Mouse (Mus musculus) brain, embryonic 14.5 days (tissue): ENCODE data around the gene Map2k2. TPM values are rescaled to one million over a fixed set of nuclear protein-coding genes. Genes with fewer than 3 reads are reported as not detected.

Source experiments
- DNase-seq: peaks from one replicate; pipeline ENCODE4 v3.0.0-alpha.2; 2011; ENCODE audit warnings: low read depth
- CTCF ChIP-seq: fragments of 200-500 bp; IDR thresholded peaks from 2 replicates; pipeline ENCODE4 v1.5.1; 2012; ENCODE audit warnings: inconsistent platforms, mild to moderate bottlenecking, moderate library complexity, borderline replicate concordance; ENCODE audit not compliant: insufficient read depth, insufficient read length; ENCODE audit errors: extremely low read depth
- POLR2A ChIP-seq: fragments of 200-500 bp; IDR thresholded peaks from 2 replicates; pipeline ENCODE4 v1.6.1; 2012; ENCODE audit warnings: mild to moderate bottlenecking, inconsistent platforms, borderline replicate concordance; ENCODE audit not compliant: poor library complexity, insufficient read depth, insufficient read length, severe bottlenecking; ENCODE audit errors: extremely low read depth
- polyA plus RNA-seq: library from polyadenylated mRNA; depleted of rRNA; stranded (reverse); fragments of >200 nt; gene quantifications from 2 replicates; pipeline ENCODE4 v1.2.3, GENCODE M21; 2012

Map2k2 gene
- polyA plus RNA-seq, 1 experiment: 214 TPM

DNA sequence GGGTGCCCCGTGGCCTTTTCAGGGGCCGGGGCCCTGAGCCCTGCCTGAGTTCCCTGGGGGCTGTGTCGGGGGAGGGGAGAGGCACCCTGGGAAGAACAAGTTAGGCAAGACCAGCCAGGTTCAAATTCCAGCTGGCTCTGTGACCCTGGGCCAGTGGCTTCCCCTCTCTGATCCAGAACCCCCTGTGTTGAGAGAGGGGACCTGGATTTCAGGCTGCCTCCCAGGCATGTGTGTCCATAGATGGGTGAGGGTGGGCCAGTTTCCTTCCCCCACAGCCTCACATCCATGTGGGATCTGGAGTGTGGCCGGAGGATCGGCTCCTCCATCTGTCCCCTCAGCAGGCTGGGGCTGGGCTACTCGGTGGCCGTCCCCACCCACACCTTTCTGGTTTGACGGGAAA lies 34.3 kb downstream of the Map2k2 start:
- DNase-seq: no peak
- TF ChIP-seq POLR2A: no peak
- no peak for TF ChIP-seq CTCF

DNA sequence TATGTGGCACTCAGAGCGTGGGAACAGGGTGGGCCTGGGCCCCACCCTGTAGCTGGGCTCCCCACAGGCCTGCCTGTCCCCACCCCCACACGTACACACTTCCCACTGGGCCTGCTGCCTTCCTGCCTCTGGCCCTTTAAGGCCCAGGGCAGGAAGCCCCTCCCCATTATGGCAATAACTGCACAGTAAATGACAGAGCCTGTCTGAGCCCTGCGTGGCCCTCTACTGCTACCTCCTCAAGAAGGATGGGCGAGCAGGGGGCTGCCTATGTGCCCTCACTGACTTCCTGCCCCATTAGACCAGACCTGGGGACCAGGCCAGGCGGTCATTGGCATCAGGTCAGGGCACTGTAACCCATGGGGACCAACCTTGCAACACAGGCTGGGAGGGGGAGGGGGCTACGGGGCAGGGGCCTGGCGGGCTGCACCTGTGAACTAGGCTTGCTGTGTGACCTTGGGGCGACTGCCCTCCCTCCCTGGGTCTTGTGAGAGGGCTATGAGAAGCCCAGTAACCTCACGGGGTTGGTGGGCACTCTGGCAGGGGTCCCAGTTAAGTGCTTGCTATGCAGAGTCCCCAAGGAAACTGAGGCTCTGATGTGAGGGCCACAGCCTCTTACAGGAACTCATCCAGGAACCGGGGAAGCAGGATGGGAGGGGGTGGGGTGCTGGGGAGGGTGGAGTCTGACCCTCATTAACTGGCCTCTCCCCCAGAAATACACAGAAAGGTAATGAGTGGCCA lies 35.2 kb downstream of the Map2k2 start:
- no peak for TF ChIP-seq CTCF
- TF ChIP-seq POLR2A: no peak
- no peak for DNase-seq

DNA sequence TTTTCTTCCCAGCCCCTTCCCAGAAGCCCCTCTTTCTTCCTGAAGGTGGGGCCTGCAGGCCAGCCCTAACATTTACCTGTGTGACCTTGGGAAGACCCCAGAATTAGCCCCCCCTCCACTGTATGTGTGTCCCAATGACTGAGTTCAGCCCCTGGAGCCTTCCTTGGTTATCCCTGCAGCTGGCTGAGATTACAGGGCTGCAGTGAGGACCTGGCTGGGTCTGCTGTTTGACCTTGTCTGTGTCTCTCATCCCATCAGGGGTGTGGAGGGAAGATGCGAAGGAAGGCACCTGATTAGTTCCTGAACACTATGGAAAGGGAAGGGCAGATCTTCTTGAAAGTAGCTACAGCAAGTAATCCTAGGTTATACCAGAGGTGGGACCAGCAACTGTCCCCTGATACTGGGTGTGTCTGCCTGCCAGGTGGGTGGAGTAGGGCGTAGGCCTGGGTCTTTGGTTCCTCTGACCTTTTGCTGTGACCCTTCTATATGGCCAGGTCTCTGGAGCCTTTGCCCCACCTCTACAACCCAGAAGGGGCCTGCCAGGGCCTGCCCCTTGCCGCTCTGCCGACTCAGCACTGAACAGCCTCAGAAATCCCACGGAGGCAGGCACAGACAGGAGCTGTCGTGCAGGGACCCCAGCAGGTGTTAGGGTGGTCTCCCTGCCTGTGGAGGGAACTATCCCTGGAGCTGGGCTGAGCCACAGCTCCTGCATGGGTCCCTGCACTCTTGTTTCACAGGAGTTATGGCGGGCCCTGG lies 35.9 kb downstream of the Map2k2 start:
- DNase-seq: no peak
- TF ChIP-seq CTCF (no peak), POLR2A (no peak)

DNA sequence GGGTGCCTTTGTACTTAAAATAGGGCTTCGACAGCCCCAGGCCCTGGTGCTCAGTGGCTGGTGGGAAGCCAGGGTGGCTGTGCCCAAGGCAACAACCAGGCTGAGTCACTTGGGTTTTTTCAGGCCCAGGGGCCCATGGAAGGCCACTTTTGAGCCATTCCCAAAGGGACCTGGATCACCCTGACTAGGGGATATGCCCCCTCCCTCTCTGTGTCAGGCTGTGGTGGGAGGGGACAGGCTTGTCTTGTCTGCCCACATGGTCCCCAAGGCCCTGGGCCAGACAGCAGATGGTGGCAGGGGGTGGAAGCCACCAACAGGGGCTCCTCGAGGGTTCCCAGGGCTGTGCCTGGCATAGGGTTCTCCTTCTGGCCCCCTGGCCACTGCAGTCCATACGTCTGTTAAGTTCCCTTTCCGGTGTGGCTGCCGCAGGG lies 36.9 kb downstream of the Map2k2 start:
- TF ChIP-seq POLR2A (no peak), CTCF (no peak)
- DNase-seq: peak; percentile 47

DNA sequence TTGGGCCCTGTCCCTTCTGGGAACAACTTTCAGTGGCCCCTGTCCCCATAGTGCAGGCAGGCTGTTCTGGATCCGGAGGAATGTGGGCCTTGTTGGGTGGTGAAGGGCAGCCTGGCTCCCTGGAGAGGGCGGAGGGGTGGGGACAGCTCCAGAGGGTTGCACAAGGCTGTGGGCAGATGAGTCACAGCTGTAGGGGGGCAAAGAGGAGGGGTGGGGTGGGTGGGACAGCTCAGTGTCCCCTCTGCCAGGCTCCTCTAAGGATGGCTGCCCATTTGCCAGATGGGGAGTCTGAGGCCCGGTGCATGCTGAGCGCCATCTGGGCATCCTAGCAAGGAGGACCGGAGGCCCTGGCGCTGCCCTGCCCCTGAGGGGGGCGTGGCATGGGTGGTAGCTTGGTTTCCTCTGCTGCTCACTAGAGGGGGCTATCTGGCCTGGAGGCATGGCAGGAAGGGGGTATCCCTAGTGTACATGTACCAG lies 37.5 kb downstream of the Map2k2 start:
- no peak for TF ChIP-seq POLR2A
- TF ChIP-seq CTCF: no peak
- DNase-seq: no peak

DNA sequence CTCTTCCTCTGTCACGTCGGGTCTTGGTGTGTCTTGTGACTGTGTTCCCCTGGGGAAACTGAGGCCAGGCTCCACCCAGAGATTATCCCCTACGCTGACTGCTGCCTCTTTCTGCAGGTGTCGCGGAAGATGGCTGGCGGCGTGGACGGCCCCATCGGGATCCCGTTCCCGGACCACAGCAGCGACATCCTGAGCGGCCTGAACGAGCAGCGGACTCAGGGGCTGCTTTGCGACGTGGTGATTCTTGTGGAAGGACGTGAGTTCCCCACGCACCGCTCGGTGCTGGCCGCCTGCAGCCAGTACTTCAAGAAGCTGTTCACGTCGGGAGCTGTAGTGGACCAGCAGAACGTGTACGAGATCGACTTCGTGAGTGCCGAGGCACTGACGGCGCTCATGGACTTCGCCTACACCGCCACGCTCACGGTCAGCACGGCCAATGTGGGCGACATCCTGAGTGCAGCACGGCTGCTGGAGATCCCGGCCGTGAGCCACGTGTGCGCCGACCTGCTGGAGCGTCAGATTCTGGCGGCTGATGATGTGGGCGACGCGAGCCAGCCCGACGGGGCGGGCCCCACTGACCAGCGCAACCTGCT lies 38.2 kb downstream of the Map2k2 start:
- DNase-seq: no peak
- TF ChIP-seq POLR2A (no peak), CTCF (no peak)

DNA sequence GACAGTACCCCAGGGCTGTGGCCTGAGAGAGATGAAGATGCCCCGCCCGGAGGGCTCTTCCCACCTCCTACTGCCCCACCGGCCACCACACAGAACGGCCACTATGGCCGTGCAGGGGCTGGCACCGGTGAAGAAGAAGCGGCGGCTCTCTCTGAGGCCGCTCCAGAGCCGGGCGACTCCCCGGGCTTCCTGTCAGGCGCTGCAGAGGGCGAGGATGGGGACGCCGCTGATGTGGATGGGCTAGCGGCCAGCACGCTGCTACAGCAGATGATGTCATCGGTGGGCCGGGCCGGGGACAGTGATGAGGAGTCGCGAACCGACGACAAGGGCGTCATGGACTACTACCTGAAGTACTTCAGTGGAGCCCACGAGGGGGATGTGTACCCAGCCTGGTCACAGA lies 39.0 kb downstream of the Map2k2 start:
- DNase-seq: no peak
- TF ChIP-seq CTCF: no peak
- no peak for TF ChIP-seq POLR2A

DNA sequence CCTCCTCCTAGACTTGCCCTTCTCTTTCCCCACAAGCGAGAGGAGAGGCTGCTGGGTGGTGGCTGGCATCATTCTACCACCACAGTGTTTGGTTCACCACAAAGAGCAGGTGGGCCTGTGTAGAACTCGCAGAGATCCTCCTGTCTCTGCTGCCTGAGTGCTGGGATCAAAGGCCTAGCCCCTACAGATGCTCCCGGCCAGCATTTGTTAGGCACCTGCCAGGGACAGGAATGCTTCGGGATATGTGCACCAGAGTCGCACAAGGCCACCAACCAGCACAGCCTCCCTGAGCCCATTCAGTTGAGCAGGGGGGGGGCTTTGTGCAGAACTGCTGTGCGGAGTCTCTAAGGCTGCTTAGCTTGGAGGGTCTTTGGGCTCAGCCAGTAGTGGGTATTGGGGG lies 39.6 kb downstream of the Map2k2 start:
- no peak for DNase-seq

DNA sequence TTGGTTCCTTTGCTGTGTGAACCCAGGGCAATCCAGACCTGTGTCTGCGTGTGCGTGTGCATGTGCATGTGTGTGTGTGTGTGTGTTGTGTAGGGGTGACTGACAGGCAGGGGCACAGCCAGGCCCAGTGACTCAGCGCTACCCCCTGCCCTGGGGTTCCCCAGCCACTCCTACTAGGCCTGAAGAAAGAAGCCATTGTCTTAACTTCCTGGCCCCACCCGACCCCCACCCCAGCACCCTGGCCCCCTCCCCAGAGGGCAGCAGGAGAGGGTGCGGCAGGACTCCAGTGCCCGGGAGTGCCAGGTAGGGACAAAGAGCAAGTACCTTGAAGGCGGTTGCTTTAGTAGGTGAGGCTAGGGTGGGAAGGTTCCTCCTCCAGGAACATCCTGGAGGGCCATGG lies 40.1 kb downstream of the Map2k2 start:
- TF ChIP-seq POLR2A (no peak), CTCF (no peak)
- DNase-seq: no peak

More for the DNA sequence above, 39.6 kb downstream of the Map2k2 start:
- no peak for TF ChIP-seq POLR2A
- TF ChIP-seq CTCF: no peak

DNA sequence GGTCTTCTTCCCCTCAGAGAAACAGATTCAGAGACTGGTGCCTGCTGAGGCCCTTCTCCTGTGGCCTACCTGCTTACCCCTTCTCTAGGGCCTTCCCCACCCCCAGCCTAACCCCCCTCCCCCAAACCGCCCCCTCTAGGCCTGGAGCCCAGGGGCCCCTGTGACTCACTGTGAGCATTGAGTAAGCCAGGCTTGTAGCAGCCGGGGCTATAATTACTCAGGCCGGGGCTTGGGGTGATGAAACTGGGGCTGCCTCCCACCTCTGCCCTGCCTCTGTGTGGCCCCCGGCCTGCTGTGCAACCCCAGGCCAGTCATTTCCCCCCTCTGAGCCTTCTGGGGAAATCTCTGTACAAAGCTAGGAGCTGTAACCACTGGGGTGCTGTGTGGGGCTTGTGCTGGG lies 40.6 kb downstream of the Map2k2 start:
- TF ChIP-seq POLR2A: no peak
- no peak for TF ChIP-seq CTCF

DNA sequence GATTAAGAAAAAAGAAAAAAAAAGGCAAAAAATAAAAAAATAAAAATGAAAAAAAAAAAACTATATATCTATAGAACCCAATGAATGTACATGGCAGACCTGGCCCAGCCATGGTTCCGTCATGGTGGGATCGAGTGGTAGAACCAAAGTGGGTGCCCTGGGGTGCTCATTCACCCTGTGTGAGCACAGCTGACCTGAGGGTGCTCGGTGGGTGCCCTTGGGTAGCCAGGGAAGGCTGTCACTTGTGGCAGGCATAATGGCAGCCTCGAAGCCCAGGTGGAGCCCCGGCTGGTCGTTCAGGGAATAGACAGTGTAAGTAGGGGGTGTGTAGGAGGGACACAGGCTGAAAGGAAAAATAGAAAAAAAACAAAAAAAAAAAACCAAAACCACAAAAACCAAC lies 45.5 kb downstream of the Map2k2 start:
- TF ChIP-seq POLR2A: no peak
- no peak for DNase-seq

More for the DNA sequence above, 40.6 kb downstream of the Map2k2 start:
- no peak for DNase-seq

DNA sequence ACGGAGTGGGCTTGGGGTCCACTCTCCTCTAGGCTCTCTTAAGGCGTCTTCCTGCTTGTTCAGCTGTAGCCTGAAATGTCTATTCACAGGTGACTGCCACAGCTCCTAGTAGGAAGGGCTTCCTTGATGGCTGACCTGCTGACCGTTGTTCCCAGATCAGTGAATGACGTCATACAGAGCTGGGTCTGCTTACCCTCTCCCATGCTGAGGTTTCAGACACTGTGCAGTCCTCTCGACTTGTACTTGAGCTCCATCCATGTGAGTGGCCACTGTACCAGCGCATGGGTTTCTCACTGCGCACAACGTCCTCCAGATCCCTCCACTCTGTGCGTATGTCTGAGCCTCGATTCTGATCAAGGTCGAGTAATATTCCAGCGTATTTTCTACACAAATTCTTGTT lies 46.9 kb downstream of the Map2k2 start:
- TF ChIP-seq CTCF: no peak
- TF ChIP-seq POLR2A: no peak
- DNase-seq: no peak

DNA sequence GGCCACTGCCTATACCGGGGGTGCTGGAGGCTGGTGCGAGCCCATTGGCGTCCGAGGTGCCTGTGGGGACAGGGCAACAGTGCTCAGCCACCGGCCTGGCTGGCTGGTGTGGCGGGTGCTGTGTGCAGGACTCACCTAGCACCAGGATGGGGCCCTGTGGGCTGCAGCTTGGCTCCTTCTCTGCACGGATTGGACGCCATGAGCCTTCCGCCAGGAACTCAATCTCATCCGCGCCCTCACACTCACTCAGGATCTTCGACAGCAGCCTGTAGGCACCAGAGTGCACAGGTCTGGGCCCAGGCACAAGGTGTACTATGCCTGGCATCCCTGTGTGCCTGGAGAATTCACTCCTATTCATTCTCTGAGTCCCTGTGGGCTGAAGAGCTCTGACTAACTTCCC lies 48.6 kb downstream of the Map2k2 start:
- no peak for DNase-seq
- TF ChIP-seq CTCF (no peak), POLR2A (no peak)
